Mouse (Mus musculus) regulatory T cell (primary cell): ENCODE measurements around the gene Slc23a2.

Source experiments
- in situ Hi-C: fragments of 300-600 bp; cut with MboI, MseI; formaldehyde crosslinking; loops from one replicate; pipeline ENCODE4 v1.15.1; 2025; ENCODE audit warnings: high pct_unique_total_duplicates

The Slc23a2 gene

GRCm38 (mm10) chr2:132144971-132145691 lies at the start of gene Slc23a2:
Gene Slc23a2 (minus strand): TSS chr2:132145108.
- in situ Hi-C loops = no loop called here

DNA sequence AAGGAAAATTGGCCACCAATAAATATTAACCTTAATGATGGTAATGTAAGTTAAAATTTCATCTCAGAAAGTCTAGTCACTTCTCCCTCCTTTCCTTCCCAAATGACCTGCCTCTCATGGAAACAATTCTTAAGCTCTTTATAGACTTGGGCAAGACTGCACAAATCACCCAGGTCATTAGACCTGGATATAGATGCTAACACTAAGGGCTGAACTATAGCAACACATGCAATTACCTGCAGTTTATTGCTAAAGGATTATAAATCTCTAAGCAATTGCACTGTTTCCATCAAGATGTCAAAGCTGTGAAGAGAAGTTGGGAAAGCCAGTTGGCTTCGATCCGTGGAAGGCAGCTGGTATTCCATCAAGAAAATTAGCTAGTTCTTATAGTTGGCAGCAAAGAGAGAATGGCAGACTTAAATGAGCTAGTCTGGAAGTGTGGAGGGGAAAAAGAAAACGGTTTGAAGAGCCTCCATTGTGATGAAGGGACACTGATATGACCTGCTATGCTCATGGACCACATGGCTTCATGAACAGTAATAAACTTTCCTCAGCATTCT lies 45.8 kb upstream of the Slc23a2 start:
- in situ Hi-C loops = no loop called here

DNA sequence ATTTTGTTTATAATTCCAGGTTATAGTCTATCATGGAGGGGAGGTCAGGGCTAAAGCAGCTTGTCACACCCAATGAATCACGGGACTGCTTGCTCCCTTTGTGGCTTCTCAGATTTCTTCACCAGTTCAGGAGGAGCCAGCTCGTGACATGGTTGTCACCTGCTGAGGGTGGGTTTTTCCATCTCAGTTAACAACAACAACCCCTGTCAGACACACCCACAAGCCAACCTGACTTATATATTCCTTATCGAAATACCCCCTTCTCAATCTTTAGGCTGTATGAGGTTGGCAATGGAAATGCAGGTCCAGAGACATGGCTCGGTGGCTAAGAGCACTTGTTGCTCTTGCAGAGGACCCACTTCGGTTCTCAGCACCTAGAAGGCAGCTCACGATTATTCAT lies 39.0 kb upstream of the Slc23a2 start:
- in situ Hi-C loops = loop anchor here (10.0 kb wide), 1 partner anchor 609 kb away; no protein-coding TSS in a partner anchor

DNA sequence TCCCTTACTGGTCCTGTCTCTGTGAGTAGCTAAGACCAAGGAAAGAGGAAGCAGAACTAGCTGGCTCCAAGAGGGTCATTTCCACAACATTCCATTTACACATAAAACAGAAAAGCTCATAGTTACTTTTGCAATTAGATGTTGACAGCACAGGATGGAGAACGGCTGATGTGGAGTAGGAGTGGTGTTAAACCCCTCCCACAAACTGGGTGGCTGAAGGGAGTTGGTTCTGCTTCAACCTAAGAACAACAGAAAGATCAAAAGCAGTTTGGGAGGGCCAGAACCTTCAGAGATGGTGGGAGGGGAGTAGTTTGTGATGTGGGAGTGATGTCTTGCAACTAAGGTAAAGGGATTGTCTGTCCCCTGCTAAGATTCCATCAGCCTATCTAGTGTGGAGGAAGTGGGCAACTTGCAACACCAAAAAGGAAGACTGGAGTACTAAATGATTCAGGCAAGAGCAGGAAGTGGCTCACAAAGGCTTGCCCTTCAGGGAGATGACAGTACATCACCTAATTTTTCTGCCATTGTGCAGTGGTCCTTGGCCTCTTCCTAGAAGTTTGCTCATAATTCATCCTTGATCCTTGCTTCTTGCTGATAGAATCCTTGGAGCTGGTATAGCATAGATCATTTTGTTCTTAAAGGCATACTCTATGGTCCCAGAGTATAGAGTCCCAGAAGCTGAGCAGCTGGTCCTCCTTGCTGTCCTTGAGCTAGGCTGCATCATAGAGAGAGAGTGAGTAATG lies 35.7 kb upstream of the Slc23a2 start:
- in situ Hi-C loops = loop anchor here (10.0 kb wide), 1 partner anchor 606 kb away; no protein-coding TSS in a partner anchor

- in situ Hi-C loops = no loop called here
These were observed 34.5 kb upstream of the Slc23a2 start for GRCm38 (mm10) chr2:132179371-132179770.

GRCm38 (mm10) chr2:132177406-132177805 lies 32.5 kb upstream of the Slc23a2 start:
- in situ Hi-C loops = no loop called here

DNA sequence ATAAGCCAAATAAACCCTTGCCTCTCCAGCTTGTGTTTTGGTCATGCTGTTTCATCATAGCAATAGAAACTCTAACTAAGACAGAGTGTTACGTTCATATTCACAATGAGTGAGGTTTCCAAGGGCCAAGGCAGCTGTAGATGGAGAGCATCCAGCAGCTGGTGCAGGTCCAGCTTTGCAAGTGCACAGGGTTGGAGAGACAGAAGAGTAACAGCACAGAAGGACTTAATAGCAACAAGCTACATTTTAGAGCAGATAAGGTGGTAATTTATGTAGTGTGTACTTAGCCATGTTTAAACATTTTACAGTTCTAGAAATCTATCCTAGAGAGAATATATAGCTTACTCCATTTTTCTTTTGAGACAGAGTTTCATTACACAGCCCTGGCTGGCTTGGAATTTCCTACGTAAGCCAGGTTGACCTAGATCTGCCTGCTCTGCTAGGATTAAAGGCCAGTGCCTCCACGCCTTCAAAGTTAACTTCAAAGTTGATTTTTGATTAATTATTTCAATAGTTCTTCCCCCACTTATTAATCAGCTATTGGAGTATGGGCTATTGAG lies 31.5 kb upstream of the Slc23a2 start:
- in situ Hi-C loops = no loop called here

GRCm38 (mm10) chr2:132174048-132174447 lies 29.1 kb upstream of the Slc23a2 start:
- in situ Hi-C loops = loop anchor here (25.0 kb wide), 1 partner anchor 837 kb away; no protein-coding TSS in a partner anchor

- in situ Hi-C loops = loop anchor here (25.0 kb wide), 1 partner anchor 835 kb away; no protein-coding TSS in a partner anchor
These were observed 27.0 kb upstream of the Slc23a2 start for GRCm38 (mm10) chr2:132171939-132172338.

DNA sequence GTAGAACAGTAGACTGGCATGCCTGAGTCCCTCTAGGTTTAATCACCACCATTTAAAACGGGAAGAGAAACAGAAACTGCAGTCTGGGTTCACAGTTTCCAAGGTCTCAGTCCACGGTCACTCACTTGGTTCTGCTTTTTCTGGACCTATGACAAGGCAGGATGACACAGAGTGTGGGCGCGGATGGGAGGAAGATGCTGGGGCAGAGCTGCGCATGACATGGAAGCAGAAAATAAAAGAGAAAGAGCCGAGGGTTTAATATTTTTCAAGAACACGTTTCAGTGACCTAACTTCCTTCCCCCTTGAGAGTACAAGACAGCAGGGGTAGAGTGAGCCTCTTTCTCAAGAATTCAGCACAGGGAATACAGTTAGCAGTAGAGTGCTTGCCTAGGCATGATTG lies 24.2 kb upstream of the Slc23a2 start:
- in situ Hi-C loops = loop anchor here (25.0 kb wide), 1 partner anchor 832 kb away; no protein-coding TSS in a partner anchor

DNA sequence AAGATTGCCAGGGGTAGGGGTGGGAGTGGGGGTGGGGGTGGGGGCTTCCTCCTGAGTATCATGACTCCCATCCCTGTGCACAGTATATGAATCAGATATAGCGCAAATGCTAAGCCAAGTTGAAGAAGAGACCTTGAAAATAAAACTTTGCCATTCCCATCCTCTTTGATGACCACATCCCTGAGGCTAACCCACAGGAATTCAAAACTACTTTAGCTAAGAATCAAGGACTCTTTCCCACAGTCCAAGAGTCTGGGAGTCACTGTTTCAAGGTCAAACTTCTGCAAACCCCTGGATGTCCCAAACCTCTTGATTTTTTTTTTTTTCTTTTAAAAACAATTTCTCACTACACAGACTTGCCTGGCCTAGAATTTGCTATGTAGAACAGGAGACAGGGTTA lies 18.7 kb upstream of the Slc23a2 start:
- in situ Hi-C loops = loop anchor here (25.0 kb wide), 1 partner anchor 826 kb away; no protein-coding TSS in a partner anchor

- in situ Hi-C loops = loop anchor here (5.0 to 25.0 kb wide), 2 partner anchors 65 to 820 kb away; no protein-coding TSS in a partner anchor
These were observed 12.6 kb upstream of the Slc23a2 start for GRCm38 (mm10) chr2:132157482-132157881.

- in situ Hi-C loops = loop anchor here (25.0 kb wide), 1 partner anchor 815 kb away; no protein-coding TSS in a partner anchor
These were observed 7.8 kb upstream of the Slc23a2 start for GRCm38 (mm10) chr2:132152670-132153069.

DNA sequence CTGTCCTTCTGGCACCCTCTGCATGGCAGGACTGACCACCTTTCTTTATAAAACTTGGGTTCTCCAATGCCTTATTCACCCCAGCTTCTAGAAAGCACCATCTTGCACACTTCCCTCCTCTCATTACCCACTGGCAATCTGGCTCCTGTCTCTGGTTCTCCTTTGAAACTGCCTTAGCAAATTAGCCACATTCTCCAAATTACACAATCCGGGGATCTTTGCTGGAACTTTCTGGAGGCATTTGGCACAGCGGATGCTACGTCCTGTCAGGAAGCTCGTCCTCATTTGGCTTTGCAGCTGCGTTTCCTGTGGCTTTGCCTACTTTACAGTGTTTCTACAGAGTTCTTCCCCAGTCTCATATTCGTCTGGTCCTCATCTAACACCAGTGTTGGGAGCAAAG lies 6.7 kb upstream of the Slc23a2 start:
- in situ Hi-C loops = loop anchor here (25.0 kb wide), 1 partner anchor 814 kb away; no protein-coding TSS in a partner anchor

GRCm38 (mm10) chr2:132150926-132151325 lies 6.0 kb upstream of the Slc23a2 start:
- in situ Hi-C loops = loop anchor here (25.0 kb wide), 1 partner anchor 814 kb away; no protein-coding TSS in a partner anchor

- in situ Hi-C loops = no loop called here
These were observed 1.6 kb upstream of the Slc23a2 start for GRCm38 (mm10) chr2:132146502-132146901.

- in situ Hi-C loops = no loop called here
These were observed 673 bp downstream of the Slc23a2 start for GRCm38 (mm10) chr2:132143943-132144927.

- in situ Hi-C loops = no loop called here
These were observed 2.3 kb downstream of the Slc23a2 start for GRCm38 (mm10) chr2:132142606-132143005.

- in situ Hi-C loops = no loop called here
These were observed 4.4 kb downstream of the Slc23a2 start for GRCm38 (mm10) chr2:132140536-132140935.

GRCm38 (mm10) chr2:132139099-132139498 lies 5.8 kb downstream of the Slc23a2 start:
- in situ Hi-C loops = loop anchor here (5.0 to 10.0 kb wide), 2 partner anchors 157 to 314 kb away; no protein-coding TSS in a partner anchor
